Mouse (Mus musculus) A20 (cell line): ENCODE results near the gene Tmco3.
A peak's percentile ranks its signal among the peaks of the same experiment; 100 is the strongest.

ENCODE experiments used
- DNase-seq: peaks from one replicate; pipeline ENCODE4 v3.0.0-alpha.2; 2011; ENCODE audit warnings: low read depth, low spot score

Gene Tmco3

DNA sequence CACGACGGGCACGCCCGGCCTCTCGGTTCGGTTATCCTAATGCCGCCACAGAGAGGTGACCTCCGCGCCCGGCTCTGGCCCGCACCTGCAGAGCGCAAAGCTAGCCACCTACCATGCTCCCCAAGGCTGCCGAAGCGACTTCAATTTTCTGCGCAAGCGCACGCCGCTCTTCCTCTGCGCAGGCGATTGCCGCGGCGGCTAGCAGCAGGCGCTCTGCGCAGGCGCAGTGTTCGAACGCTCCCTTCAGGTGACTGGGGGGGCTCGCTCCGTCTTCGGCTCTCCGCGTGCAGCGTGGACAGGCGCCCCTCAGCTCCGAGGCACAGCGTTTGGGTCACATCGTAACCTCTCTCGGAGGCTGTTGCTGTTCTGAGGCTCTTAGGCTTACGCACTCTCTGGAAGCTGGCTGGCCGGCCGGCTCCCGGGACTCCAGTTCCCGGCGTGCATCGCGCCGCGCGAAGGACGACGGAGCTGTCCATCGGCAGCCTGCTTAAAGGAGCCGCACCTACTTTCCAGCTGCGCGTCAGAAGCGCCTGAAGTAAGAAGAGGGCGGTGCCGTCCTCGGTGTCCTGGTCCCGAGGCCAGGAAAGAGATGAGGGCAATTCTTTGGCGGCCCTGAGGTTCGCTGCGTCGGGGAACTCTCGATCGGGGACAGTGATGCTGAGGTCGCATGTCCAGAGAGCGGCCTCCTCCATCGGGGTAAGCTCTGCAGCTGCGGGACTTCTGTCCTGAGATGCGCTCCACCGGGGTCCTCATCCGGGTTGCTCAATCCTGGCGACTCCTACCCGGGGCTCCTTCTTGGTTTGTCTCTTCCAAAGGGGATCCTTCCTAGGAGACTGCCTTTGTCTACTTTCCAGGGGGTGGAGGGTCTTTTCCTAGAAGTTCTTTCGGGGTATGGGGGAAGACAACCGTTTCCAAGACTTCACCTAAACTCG, at the start of gene Tmco3, which contains the start of gene Dcun1d2:
Gene Tmco3, plus strand, starts transcription at position 499 of the 932 bp plus-strand sequence.
Gene Dcun1d2, minus strand, starts transcription at position 440 of the 932 bp plus-strand sequence.
- peak; percentile 99 for DNase-seq

DNA sequence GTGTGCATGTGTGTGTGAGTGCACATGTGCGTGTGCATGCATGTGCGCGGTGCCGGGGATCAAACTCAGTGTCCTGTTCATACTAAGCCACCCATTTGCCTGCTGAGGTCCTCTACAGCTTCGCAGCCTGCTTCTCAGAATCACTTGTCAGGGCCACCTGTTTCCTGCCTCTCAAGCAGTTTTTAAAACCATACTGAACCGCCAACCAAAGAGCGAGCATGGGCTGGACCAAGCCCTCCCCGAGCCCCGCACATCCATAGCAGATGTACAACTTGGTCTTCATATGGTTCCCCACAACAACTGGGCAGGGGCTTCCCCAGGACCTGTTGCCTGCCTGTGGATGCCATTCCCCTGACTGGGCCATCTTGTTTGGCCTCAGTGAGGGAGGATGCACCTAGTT, 47.9 kb upstream of the Tmco3 start:
- no peak for DNase-seq

DNA sequence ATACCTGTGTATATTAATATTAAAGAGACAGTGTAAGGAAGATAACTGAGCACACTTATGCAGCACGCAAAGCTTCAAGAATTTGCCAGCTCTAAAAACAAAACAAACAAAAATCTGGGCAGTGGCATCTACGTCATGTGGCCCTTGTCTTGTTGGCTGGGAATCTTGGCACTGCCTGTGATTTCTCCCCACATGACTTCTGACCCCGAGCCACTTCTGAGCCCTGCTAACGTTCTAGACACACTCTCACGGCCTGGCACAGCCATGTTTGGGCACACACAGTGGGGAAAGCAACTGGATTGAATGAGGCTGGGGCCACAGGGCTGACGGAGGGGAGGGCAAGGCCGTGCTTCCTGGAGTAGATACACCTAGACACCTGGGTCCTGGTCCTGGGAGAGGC, 47.3 kb upstream of the Tmco3 start:
- no peak for DNase-seq

DNA sequence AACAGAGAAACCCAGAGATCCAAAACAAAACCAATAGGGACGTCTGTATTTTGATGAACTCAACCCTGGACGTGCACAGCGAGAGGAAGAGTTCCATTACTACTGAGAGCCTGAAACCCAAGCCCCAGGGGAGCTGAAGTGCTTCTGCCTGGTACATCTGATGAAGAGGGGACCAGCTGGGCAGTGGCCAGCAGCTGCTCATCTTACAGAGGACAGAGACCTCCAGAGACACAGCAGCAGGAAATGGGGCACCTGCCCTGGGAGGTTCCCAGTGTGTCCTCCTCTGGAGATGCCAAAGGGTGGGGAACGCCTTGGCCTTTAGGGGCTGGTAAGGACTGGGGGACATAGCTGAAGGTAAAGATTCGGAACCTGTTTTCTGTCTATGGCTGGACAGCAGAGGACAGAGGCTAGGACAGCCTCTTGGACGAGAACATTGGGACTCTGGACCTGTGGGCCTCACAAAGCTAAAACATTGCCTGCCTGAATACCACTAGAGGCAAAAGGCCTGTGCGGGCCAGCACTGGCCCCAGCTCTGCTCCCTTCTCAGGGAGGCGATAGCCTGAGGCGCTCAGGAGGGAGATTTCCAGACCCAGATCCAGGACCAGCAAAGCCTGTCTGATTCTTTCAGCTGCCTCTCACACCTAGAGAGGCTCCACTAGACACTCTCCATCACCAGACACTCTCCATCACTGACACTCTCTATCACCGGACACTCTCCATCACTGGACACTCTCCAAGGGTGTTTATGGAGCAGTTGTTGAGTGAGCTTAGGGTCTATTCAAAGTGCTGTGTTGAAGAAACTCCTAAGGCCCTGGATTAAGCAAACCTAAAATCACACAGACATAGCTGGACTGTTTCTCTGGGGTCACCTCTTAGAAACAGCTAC, 44.8 kb upstream of the Tmco3 start:
- no peak for DNase-seq

DNA sequence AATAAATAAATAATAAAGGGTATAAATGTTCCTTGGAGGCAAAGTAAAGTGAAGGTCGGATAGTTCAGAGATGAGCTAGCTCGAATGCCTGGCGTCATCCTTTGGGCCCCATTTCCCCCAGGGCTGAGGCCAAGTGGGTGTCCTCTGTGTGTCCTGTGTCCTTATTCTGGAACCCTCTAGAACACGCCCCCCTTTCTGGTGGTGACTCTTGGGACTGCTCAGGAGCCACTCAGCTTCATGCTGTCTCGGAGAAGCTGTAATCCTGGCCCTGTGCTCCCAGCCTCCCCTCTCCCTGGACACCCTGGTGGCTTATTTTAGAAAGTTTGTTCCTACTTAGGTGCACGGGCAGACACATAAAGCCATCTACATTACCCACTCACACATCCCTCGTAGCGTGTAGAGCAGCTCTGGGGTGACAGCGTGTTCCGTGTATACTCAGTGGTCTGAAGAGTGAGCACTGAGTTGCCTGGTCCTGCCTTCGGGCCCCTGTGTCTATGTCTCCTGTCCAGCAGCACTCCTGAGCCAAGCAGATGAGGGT, 43.6 kb upstream of the Tmco3 start:
- no peak for DNase-seq

DNA sequence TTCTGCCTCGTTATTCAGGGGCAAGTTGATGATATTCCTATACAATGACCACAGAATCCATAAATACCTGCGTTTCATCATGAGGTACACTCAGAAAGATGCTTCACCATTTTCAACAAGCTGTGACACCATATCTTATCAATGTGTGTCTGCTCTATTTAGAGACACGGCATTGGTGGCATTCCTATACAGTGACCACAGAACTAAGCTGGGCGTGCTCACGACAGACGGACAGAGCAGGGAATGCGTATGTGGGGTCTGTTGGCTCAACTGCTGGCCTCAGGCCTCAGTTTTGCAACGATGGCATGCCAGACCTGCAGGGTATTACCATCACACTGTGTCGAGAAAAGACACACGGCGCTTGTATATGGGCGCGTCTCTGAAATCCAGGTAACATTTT, 35.2 kb upstream of the Tmco3 start:
- DNase-seq: no peak

DNA sequence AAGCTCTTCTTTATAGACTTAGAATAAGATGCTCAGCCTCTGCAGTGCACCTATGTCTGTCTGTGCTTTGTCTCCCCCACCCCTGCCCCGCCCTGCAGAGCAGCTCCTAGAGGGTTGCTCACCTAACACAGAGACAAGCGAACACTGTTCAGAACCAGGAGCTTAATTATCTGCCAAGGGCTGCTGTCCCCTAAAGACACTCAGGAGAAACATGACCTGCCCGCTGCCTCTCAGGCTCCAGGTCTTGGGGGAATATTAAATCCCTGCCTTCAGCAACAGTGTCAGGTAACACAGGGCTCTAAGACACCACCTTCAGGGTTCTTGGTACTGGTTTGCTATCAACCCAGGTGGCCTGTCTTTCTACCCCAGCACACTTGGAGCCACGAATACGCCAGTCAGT, 34.6 kb upstream of the Tmco3 start:
- no peak for DNase-seq

DNA sequence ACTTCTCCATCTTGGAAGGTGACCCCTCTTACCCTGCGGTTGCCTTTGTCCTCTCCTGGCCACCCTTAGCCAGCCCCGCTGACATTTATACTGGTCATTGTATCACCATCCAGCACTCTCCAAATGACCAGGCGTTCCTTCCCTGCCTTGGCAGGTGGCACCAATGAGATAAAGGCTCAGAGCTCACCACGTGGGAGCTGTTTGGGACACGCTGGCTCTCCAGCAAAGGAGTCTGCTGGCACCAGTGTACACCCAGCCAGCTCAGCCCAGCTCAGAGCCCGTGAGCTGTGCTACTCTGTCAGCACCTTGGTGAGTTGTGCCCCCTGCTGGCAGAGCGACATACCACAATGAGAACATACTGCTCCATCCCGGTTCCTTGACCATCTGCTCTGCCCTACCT, 34.0 kb upstream of the Tmco3 start, which contains the start of gene Adprhl1:
Gene Adprhl1, minus strand, starts transcription at position 144 of the 400 bp plus-strand sequence.
- DNase-seq: peak; percentile 69

DNA sequence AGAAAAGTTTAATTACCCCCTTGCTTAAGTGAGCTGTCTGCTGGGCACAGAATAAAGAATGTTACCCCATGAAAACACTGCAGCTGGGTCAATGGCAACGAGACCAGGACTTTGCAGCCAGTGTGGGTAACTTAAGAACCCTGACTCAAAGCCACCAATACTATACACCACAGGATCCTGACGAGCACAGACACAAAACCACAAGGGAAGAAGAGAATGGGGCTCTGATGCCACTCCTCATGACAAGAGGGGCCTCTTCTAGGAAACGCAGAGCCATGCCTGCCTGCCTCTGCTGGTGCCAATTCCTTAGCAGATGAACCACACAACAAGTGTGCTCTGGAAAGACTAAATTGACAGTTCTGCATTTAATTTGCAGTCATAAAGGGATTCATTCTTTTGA, 24.6 kb upstream of the Tmco3 start:
- no peak for DNase-seq

DNA sequence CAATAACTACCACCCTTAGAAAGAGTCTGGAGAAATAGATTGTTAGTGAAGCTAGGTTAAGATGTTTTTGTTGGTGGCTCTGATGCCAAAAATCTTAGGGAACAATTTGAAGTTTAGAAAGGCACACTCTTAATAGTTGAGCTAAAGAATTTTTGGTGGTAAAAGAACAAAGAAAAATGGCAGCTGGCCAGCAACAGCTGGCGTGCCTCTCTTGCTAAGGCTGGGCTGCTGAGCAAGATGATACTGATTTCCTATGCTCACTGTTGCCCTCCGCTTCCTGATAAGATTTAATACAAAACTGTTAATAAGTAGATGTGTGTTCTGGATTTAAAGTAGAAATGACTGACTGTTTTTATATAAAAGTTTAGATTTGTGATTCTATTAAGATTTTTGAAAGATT, 20.4 kb upstream of the Tmco3 start:
- DNase-seq: no peak

DNA sequence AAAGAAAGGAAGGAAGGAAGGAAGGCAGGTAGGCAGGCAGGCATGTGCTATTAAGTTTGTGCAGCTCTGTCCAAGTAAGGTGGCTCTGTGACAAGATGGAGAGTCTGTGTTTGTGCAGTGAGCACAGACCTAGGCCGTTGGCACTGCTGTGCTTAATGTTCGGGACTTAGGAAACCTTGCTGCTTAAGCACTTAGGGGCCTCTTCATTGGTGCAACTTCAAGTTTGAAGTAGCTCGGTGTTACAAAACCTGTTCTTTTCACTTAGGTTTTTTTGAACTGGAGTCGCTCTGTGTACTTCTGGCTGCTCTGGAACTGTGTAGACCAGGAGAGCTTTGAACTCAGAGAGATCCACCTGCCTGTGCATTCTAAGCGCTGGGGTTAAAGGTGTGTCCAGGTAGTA, 15.2 kb upstream of the Tmco3 start:
- DNase-seq: no peak

DNA sequence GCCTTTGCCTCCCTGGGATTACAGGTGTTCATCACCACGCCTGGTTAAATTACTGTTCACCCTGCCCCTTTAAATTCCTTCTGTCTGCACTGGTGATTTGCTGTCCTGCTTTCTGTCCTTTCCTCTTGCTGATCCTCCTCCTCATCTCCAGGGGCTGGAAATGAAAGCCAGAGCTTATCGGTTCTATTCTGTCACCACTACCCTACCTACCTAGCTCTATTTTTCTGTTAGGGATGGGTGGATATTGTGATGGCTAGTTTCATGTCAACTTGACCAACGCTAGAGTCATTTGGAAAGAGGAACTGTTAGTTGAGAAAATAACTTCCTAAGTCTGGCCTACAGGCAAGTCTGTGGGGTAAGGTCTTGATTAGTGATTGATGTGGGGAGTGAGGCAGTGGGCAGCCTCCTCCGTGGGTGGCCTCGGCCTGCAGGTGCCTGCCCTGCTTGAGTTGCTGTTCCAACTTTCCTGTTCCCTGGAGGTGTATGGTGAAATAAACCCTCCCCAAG, 11.0 kb upstream of the Tmco3 start:
- DNase-seq: peak; percentile 90

DNA sequence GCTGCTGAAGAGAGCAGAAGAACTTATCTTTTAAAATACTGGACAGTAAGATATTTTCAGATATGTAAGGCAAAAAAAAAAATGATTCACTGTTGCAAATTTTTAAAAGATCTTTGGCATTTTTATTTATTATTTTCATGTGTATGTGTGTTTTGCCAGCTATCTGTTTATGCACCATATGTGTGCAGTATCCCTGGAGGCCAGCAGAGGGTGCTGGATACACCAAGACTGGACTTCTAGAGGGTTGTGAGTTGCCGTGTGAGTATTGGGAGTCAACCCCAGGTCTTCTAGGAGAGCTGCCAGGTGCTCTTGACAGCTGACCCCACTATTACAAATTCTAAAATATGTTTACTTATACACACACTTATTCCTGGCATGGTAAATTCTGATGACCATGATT, 4.8 kb upstream of the Tmco3 start:
- no peak for DNase-seq

DNA sequence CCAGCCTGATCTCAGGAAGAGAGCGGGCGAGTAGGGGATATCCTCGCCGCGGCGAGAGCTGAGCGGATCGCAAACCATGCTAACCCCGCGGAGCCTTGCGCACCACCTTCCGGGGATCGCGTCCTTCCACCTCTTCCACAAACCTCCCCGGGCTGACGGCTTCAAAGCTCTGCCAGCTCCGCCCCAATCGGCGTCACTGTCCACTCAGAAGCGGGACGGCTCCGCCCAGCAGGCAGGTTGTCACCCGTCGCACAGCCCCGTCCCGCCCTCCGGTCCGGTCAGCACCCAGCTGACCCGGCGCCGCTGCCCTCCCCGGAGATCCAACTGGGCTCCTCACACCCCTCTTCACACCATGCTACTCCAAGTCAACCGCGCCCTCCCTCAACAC, 692 bp upstream of the Tmco3 start:
- DNase-seq: peak; percentile 93

DNA sequence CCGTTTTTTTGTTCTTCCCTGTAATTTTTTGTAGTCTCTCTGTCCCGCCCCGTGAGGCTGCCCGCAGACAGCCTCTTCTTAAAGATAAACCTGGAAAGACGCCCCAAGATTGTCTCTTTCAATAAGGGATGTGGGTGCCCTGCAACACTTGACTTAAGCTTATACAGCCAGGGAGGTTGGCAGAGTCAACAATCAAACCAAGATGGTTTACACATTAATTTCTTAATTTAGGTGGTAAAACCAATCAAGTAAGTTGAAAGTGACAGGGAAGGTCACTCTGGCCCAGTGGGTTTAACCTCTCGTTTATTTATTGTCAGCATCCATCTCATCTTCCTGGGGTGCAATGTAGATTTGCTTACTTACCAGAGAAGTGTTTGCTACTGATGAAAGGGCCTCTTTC, 656 bp downstream of the Tmco3 start:
- DNase-seq: peak; percentile 43

DNA sequence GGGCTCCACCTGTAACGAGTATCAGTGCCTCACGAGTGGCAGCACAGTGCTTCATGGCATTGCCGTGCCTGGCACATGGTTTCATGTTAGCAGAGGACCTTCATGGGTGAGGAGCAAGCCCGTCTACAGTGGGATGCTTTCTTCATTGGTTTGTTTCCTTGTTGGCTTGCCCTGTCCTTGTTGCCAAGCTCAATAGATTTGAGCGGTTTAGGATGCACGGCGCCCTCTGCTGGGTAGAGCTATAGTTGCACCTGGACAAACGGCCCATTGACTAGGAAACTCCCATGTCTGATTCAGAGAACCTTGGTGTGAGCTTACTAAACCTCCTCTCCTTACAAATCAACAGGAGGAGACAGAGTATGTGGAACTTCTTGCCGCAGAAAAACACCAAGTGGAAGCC, 4.4 kb downstream of the Tmco3 start:
- DNase-seq: peak; percentile 82

DNA sequence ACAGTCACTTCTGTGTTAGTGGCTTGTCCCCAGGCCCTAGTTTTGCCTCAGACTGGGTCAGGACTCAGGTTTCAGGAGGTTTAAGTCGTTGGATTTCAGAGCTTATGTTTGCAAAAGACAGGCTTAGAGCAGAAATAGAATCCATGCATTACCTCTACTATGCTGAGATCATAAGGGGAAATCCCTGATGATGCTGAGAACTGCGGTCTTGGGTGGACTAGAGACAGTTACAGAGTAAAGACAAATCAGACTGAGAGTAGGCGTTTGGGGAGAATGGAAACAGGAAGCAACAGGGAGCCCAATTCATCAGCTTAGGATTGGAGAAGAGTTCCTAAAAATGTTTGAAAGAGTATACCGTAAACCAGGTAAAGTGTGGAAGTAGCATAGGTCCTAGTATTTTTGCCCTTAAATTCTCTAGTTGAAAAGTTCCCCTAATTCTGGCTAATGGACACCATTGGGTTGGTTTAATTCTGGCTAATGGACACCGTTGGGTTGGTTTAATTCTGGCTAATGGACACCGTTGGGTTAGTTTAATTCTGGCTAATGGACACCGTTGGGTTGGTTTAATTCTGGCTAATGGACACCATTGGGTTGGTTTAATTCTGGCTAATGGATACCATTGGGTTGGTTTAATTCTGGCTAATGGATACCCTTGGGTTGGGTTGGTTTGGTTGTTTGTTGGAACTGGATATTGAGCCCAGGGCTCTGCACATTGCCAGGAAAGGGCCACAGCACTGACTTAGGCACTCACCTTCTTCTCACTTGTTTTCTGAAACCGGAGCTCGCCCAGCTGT, 5.9 kb downstream of the Tmco3 start:
- DNase-seq: no peak

DNA sequence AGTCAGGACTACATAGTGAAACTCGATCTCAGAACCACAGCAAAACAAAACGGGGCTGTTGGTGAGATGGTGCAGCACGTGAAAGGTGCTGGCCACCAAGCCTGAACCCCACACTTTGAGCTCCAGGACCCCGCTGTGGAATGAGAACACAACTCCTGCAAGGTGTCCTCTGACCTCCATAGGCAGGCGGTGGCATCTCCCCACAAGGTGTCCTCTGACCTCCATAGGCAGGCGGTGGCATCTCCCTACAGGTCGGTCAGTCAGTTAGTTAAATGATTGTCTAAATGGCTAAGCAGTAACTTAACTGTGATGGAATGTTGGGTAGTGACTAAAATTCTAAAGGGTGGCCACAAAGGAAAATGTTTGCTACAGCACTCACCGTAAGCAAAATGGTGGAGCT, 11.6 kb downstream of the Tmco3 start:
- no peak for DNase-seq

DNA sequence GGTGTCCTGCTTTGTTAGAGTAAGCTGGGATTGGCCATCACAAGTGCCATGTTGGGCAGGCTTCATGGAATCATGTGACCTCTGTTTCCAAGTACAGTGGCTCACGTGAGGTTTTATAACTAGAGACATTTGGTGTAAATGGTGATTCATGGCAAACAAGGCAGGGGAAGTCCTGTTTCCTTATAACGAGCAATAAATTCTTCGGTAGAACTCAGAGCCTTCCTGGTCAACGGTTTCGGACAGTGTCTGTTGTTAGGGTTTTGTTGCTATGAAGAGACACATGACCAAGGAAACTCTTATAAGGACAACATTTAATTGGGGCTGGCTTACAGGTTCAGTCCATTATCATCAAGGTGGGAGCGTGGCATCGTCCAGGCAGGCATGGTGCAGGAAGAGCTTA, 13.0 kb downstream of the Tmco3 start:
- no peak for DNase-seq

DNA sequence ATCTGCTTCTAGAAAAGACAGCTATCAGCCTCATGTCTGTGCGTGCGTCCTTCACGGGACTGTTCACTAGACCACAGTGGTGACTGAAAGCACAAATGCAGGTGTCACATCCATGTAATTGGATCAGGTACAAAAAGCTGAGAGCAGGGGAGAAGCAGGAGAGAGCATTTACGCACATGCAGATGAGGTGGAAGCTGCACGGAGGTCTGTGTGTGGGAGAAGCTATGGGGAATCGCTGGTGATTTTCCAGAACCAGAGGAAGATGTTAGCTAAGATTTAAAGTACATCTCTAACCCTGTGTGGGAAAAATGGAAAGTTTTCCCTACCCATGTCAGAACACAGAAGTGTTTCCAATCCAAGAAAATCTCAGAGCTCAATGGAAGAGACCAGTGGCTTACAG, 17.5 kb downstream of the Tmco3 start:
- DNase-seq: no peak

DNA sequence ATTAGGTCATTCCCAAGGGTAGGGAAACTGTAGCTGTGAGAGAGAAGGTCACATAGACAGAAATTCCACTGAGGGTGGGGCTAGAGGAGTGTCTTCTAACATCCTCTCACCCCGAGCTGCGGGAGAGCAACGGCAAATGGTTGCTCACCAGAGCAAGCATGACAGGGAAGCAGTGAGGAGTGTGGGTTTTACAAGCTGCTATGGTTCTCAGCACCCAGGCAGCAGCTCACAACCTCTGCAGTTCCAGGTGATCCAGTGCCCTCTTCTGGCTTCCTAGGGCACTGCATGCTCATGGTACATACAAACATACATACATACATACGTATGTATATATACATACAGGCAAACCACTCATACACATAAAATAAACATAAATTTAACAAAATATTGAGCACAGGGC, 17.9 kb downstream of the Tmco3 start:
- no peak for DNase-seq
